Mouse (Mus musculus) stomach, adult 2 months (tissue): ENCODE results near the gene Cbx5. TPM values are rescaled to one million over a fixed set of nuclear protein-coding genes. Genes with fewer than 3 reads are reported as not detected.

ENCODE experiments used
- polyA plus RNA-seq: library from polyadenylated mRNA; depleted of rRNA; stranded (reverse); fragments of >200 nt; gene quantifications from 2 replicates; pipeline ENCODE4 v1.2.3, GENCODE M21; 2012; rRNA removed

Cbx5 gene
- polyA plus RNA-seq: 1.5 and 2.3 TPM in 2 replicates

GRCm38 (mm10) chr15:103239685-103240159, at the start of gene Cbx5:
TSS of gene Cbx5 (minus strand) at chr15:103239816.

GRCm38 (mm10) chr15:103272419-103273279, 33.0 kb upstream of the Cbx5 start, which contains the start of gene Copz1:
TSS of gene Copz1 (plus strand) at chr15:103272714.

GRCm38 (mm10) chr15:103257790-103258728, 18.4 kb upstream of the Cbx5 start, which contains the start of gene Nfe2:
TSS of gene Nfe2 (minus strand) at chr15:103258403.

GRCm38 (mm10) chr15:103240160-103241028, 778 bp upstream of the Cbx5 start, which contains the start of gene Hnrnpa1:
TSS of gene Hnrnpa1 (plus strand) at chr15:103240432.

GRCm38 (mm10) chr15:103167042-103167615, 72.5 kb downstream of the Cbx5 start, which contains the start of gene Smug1:
TSS of gene Smug1 (minus strand) at chr15:103167092.

Other genes starting within 250 kb of the Cbx5 start
- 2.9 and 3.3 TPM in 2 replicates for gene Hoxc8, start 249.2 kb downstream of the Cbx5 start, polyA plus RNA-seq
- gene Hoxc6, start 241.6 kb downstream of the Cbx5 start, polyA plus RNA-seq: 3.1 and 4.7 TPM in 2 replicates
- gene Hoxc4, start 220.9 kb downstream of the Cbx5 start, polyA plus RNA-seq: 4.3 and 4.5 TPM in 2 replicates
- gene Smug1, start 72.7 kb downstream of the Cbx5 start, polyA plus RNA-seq: 8.9 and 10.8 TPM in 2 replicates
- 5.3 and 6.8 TPM in 2 replicates for gene Hnrnpa1, start 616 bp upstream of the Cbx5 start, polyA plus RNA-seq
- gene Nfe2, start 18.6 kb upstream of the Cbx5 start, polyA plus RNA-seq: 0.65 and 1.6 TPM in 2 replicates
- 35.6 and 44.6 TPM in 2 replicates for gene Copz1, start 32.9 kb upstream of the Cbx5 start, polyA plus RNA-seq
- 0.05 and 0.16 TPM in 2 replicates for gene Gpr84, start 70.8 kb upstream of the Cbx5 start, polyA plus RNA-seq
- gene Zfp385a, start 100.3 kb upstream of the Cbx5 start, polyA plus RNA-seq: 15.1 and 16.0 TPM in 2 replicates
- gene Itga5, start 126.9 kb upstream of the Cbx5 start, polyA plus RNA-seq: 19.0 and 23.6 TPM in 2 replicates
- gene Gtsf1, start 190.7 kb upstream of the Cbx5 start, polyA plus RNA-seq: not detected in 2 replicates
- not detected in 2 replicates for gene Gtsf2, start 208.7 kb upstream of the Cbx5 start, polyA plus RNA-seq
- gene Nckap1l, start 214.0 kb upstream of the Cbx5 start, polyA plus RNA-seq: 1.6 and 2.1 TPM in 2 replicates